Mouse (Mus musculus): ENCODE data around the gene Dld. TPM values are rescaled to one million over a fixed set of nuclear protein-coding genes. Genes with fewer than 3 reads are reported as not detected.

Gene Dld
- polyA plus RNA-seq, 1 experiment from 2014 or later = 95.6 TPM

- no peak overlapping the region for H3K9ac ChIP-seq (replicated peaks)
- no peak overlapping the region for H3K4me2 ChIP-seq (ENCODE audit: low read depth, low read length)
- H3K9me3 ChIP-seq (ENCODE audit: low read length) = no peaks in the 10 kb centered on the region
- no peak overlapping the region for H3K4me3 ChIP-seq (ENCODE audit: low read depth, low read length)
- 0 out of 2 replicates have a peak, but pooled peaks cover 2% of the 10 kb centered on the region for H3K4me1 ChIP-seq (ENCODE audit: insufficient read depth)
- TF ChIP-seq CTCF (IDR thresholded peaks at IDR 0.05; ENCODE audit: low read depth) (no peak), EP300 (IDR thresholded peaks at IDR 0.05; ENCODE audit: low read depth) (no peak)
- 0 out of 2 replicates have a peak, but pooled peaks cover 2% of the 10 kb centered on the region for H3K36me3 ChIP-seq (replicated peaks; ENCODE audit: insufficient read depth, low read length)
- H3K27me3 ChIP-seq (ENCODE audit: insufficient read depth, low read length) = 0 out of 2 replicates have a peak, but pooled peaks cover 5% of the 10 kb centered on the region
- no peak for DNase-seq
- no peak for ATAC-seq
- WGBS (ENCODE audit: insufficient replicate concordance) = 85% methylated on average over 9 of the region's 9 CpGs
- no peak overlapping the region for H3K27ac ChIP-seq (ENCODE audit: low read depth)
Observed at GRCm38 (mm10) chr12:31300276-31300675, 51.0 kb downstream of the Dld start.

DNA sequence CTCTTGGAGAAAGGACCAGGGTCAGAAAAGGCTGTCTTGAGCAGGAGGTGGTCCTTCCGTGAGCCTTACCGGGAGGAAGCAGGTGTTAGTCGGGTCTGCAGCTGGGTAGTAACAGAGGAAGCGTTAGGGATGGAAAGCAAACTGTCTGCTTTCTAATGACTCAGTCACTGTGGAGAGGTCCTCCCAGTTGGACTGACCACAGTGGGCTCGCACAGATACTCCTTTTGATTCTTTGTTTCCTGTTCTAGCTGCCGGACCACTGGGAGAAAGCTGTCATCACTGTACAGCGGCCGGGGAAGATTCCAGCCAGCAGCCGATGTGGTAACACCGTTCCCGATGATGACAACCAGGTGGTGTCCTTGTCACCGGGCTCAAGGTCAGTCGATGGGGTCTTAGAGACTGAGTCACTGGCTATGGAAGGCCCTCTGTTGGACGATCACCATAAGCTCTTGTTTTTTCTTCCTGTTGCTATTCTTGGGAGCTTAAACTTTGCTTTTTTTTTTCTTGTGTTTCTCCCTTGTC lies 51.5 kb downstream of the Dld start:
- Histone ChIP-seq H3K4me1 (ENCODE audit: insufficient read depth) (peaks cover 3% of the 10 kb centered on the region; the same call in 1 of the 2 replicates), H3K4me3 (ENCODE audit: low read depth, low read length) (no peak overlapping the region), H3K4me2 (ENCODE audit: low read depth, low read length) (no peak overlapping the region), H3K36me3 (replicated peaks; ENCODE audit: insufficient read depth, low read length) (0 out of 2 replicates have a peak, but pooled peaks cover 2% of the 10 kb centered on the region), H3K27ac (ENCODE audit: low read depth) (no peak overlapping the region), H3K9me3 (ENCODE audit: low read length) (no peaks in the 10 kb centered on the region), H3K9ac (replicated peaks) (no peak overlapping the region), H3K27me3 (ENCODE audit: insufficient read depth, low read length) (0 out of 2 replicates have a peak, but pooled peaks cover 5% of the 10 kb centered on the region)
- WGBS (ENCODE audit: insufficient replicate concordance) = 68% methylated on average over 14 of the region's 14 CpGs
- DNase-seq (no peak), ATAC-seq (no peak)
- TF ChIP-seq CTCF (IDR thresholded peaks at IDR 0.05; ENCODE audit: low read depth) (no peak), EP300 (IDR thresholded peaks at IDR 0.05; ENCODE audit: low read depth) (no peak)

DNA sequence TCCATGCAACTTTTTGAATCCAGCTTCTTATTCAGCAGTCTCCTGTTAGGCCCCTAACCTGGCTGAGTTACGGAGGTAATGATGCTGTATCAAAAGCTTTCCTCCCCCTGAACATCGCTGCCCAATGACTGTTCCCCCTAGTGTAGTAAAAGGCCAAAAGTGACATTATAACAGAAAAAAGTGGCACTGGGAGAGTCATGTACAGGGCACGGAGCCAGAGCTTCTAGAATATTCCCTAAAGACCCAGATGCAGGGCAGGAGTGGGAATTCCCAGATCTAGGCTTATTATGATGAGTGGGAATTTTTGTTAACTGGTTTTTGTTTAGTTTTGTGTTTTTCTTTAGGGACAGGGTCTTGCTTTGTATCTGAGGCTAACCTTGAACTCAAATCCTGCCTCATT lies 52.1 kb downstream of the Dld start:
- H3K4me1 ChIP-seq (ENCODE audit: insufficient read depth) = peaks cover 7% of the 10 kb centered on the region; the same call in 1 of the 2 replicates
- WGBS (ENCODE audit: insufficient replicate concordance) = 78% methylated on average over 3 of the region's 3 CpGs
- DNase-seq = no peak
- no peak for ATAC-seq
- H3K9ac ChIP-seq (replicated peaks) = no peak overlapping the region
- no peak overlapping the region for H3K27ac ChIP-seq (ENCODE audit: low read depth)
- H3K27me3 ChIP-seq (ENCODE audit: insufficient read depth, low read length) = 0 out of 2 replicates have a peak, but pooled peaks cover 5% of the 10 kb centered on the region
- no peaks in the 10 kb centered on the region for H3K9me3 ChIP-seq (ENCODE audit: low read length)
- 0 out of 2 replicates have a peak, but pooled peaks cover 2% of the 10 kb centered on the region for H3K36me3 ChIP-seq (replicated peaks; ENCODE audit: insufficient read depth, low read length)
- H3K4me2 ChIP-seq (ENCODE audit: low read depth, low read length) = no peak overlapping the region
- no peak overlapping the region for H3K4me3 ChIP-seq (ENCODE audit: low read depth, low read length)
- TF ChIP-seq CTCF (IDR thresholded peaks at IDR 0.05; ENCODE audit: low read depth) (no peak), EP300 (IDR thresholded peaks at IDR 0.05; ENCODE audit: low read depth) (no peak)

DNA sequence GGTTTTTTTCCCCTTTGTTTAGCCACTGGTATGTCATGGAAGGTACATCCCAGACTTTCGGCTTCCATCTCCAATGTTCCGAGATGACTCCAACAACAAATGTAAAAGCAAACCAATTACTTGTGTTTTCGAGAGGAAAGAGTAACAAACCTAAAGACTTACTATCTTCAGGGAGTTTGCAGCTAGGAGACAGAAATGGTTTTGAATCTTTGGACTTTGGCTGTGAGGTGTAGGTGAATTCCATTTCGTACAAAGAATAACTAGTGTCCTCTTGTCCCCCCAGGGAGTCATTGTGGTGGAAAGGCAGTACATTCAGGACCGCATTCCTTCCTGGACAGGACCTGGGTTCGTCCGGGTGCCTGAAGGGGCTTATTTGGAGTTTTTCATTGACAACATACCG lies 52.7 kb downstream of the Dld start:
- no peak overlapping the region for H3K4me3 ChIP-seq (ENCODE audit: low read depth, low read length)

DNA sequence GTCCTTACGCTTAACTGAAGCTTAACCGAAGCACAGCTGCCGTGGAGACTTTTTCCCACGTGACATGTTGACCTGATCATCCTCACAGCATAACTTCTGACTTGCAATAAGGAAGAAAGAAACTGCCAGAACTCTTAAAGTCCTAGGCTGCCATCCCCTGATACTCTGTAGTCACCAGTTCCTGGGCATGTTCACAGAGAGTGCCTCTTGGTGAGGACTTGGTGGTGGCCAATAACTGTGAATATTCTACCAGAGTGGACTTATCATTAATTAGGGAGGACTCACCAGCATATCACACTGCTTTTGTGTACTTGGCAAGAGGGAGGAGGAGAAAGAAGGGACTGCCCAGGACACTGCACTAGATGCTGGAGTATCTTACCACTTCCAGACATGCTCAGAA lies 53.1 kb downstream of the Dld start:
- H3K9me3 ChIP-seq (ENCODE audit: low read length) = no peaks in the 10 kb centered on the region
- no peak overlapping the region for H3K9ac ChIP-seq (replicated peaks)
- peaks cover 11% of the 10 kb centered on the region; the same call in 1 of the 2 replicates for H3K4me1 ChIP-seq (ENCODE audit: insufficient read depth)
- DNase-seq (no peak), ATAC-seq (no peak)
- 79% methylated on average over 4 of the region's 4 CpGs for WGBS (ENCODE audit: insufficient replicate concordance)
- H3K36me3 ChIP-seq (replicated peaks; ENCODE audit: insufficient read depth, low read length) = 0 out of 2 replicates have a peak, but pooled peaks cover 2% of the 10 kb centered on the region
- no peak overlapping the region for H3K4me2 ChIP-seq (ENCODE audit: low read depth, low read length)
- H3K27ac ChIP-seq (ENCODE audit: low read depth) = no peak overlapping the region
- no peak for TF ChIP-seq EP300 (IDR thresholded peaks at IDR 0.05; ENCODE audit: low read depth)
- TF ChIP-seq CTCF (IDR thresholded peaks at IDR 0.05; ENCODE audit: low read depth) = no peak
- H3K4me3 ChIP-seq (ENCODE audit: low read depth, low read length) = no peak overlapping the region
- 0 out of 2 replicates have a peak, but pooled peaks cover 5% of the 10 kb centered on the region for H3K27me3 ChIP-seq (ENCODE audit: insufficient read depth, low read length)

More for the DNA sequence above, 52.7 kb downstream of the Dld start:
- Histone ChIP-seq H3K4me2 (ENCODE audit: low read depth, low read length) (no peak overlapping the region), H3K9me3 (ENCODE audit: low read length) (no peaks in the 10 kb centered on the region), H3K27me3 (ENCODE audit: insufficient read depth, low read length) (0 out of 2 replicates have a peak, but pooled peaks cover 5% of the 10 kb centered on the region), H3K9ac (replicated peaks) (no peak overlapping the region), H3K27ac (ENCODE audit: low read depth) (no peak overlapping the region), H3K36me3 (replicated peaks; ENCODE audit: insufficient read depth, low read length) (0 out of 2 replicates have a peak, but pooled peaks cover 2% of the 10 kb centered on the region), H3K4me1 (ENCODE audit: insufficient read depth) (peaks cover 8% of the 10 kb centered on the region; the same call in 1 of the 2 replicates)
- ATAC-seq = no peak
- 80% methylated on average over 8 of the region's 8 CpGs for WGBS (ENCODE audit: insufficient replicate concordance)
- no peak for DNase-seq
- TF ChIP-seq CTCF (IDR thresholded peaks at IDR 0.05; ENCODE audit: low read depth) (no peak), EP300 (IDR thresholded peaks at IDR 0.05; ENCODE audit: low read depth) (no peak)

DNA sequence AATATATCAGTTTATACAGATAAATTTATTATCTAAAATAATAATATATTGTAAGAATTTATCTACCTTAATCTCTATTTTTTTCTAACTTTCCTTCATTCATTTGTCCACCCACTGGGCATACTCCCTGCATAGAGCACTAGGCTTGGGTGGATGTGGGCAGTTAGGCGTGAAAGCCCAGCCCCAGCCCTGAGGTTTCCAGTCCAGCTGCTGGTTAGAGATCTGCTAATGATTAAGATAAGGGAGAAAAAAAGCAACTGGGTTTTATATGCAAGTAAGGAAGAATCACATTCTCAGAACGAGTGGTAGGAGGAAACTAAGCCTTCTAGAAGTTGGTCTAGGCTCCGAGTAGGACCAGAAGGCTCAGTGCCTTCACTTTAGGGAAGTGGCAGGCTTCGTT lies 55.2 kb downstream of the Dld start:
- H3K36me3 ChIP-seq (replicated peaks; ENCODE audit: insufficient read depth, low read length) = 0 out of 2 replicates have a peak, but pooled peaks cover 2% of the 10 kb centered on the region
- 0 out of 2 replicates have a peak, but pooled peaks cover 5% of the 10 kb centered on the region for H3K27me3 ChIP-seq (ENCODE audit: insufficient read depth, low read length)
- 45% methylated on average over 4 of the region's 4 CpGs for WGBS (ENCODE audit: insufficient replicate concordance)
- DNase-seq (no peak), ATAC-seq (no peak)
- no peak overlapping the region for H3K9ac ChIP-seq (replicated peaks)
- H3K4me1 ChIP-seq (ENCODE audit: insufficient read depth) = peaks cover 11% of the 10 kb centered on the region; the same call in 1 of the 2 replicates
- H3K4me2 ChIP-seq (ENCODE audit: low read depth, low read length) = no peak overlapping the region
- no peak overlapping the region for H3K27ac ChIP-seq (ENCODE audit: low read depth)
- no peak overlapping the region for H3K4me3 ChIP-seq (ENCODE audit: low read depth, low read length)
- no peak for TF ChIP-seq CTCF (IDR thresholded peaks at IDR 0.05; ENCODE audit: low read depth)
- H3K9me3 ChIP-seq (ENCODE audit: low read length) = no peaks in the 10 kb centered on the region

All from liver, postnatal 0 days (tissue).